Mouse (Mus musculus) fibroblast of lung, adult 2 months (primary cell): Measurements from ENCODE around the gene Ptpn11.
A peak's percentile ranks its signal among the peaks of the same experiment; 100 is the strongest.

Experiments
- DNase-seq: peaks from one replicate; pipeline ENCODE4 v3.0.0-alpha.2; 2011; ENCODE audit warnings: low read depth

Ptpn11 gene

DNA sequence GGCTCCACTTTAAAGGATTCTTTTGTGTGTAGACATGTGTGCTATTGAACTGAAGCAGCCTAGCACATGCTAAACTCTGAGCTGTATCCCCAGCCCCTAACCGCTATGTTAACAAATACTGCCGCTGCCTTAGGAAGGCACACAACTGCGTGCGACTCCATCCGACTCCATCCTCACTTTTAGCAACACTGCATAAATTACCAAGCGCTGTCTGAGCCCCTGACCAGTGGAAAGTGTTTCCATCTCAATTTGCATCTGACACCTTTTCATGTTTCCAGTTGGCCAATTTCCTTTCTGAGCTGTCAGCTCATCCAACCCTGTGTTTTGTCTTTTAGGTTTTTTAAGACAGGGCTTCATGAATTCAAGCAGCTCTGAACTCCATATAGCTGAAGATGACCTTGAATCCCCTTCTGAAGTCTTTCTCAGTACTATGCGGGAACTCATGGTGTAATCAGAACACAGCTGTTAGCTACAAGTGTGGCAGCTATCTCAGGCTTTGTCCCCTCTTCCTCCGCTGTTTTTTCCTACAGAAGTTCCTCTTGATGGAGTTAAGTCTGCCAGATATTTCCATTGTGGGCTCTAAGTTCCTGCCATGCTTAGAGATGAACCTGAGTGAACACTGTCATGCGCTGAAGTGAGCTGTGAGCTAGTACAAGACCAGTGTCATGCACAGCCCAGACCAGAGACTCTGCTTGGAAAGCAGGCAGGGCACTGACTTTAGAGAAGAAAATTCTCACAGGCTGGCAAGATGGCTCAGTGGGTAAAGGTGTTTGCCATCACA is 11.9 kb downstream of the Ptpn11 start:
- no peak for DNase-seq

DNA sequence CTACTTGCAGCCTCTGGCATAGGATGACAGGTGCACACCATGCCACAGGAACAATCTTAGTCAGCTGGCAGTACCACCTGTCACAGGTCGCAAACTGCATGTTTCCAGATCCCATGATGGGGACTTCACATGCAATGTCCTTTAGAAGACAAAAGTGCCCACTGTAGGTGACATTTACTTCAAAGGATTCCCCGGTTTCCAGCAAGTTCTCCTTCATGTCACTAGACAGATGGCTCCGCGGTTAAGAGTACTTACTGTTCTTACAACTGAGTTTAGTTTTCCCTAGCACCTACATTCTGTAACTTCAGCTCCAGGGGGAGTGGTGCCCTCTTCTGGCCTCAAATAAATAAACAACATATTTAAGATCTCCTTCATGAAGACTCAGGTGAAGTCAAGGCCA is 18.4 kb downstream of the Ptpn11 start:
- no peak for DNase-seq

GRCm38 (mm10) chr5:121169588-121169987 is 21.6 kb downstream of the Ptpn11 start:
- no peak for DNase-seq

- DNase-seq, result no peak
Measured at GRCm38 (mm10) chr5:121166884-121167283, 24.3 kb downstream of the Ptpn11 start.

GRCm38 (mm10) chr5:121162923-121163322 is 28.3 kb downstream of the Ptpn11 start:
- DNase-seq, result no peak

GRCm38 (mm10) chr5:121162285-121162684 is 28.9 kb downstream of the Ptpn11 start:
- DNase-seq, result no peak

- DNase-seq, result no peak
Measured at GRCm38 (mm10) chr5:121158966-121159365, 32.2 kb downstream of the Ptpn11 start.

- DNase-seq, result no peak
Measured at GRCm38 (mm10) chr5:121157489-121157888, 33.7 kb downstream of the Ptpn11 start.

DNA sequence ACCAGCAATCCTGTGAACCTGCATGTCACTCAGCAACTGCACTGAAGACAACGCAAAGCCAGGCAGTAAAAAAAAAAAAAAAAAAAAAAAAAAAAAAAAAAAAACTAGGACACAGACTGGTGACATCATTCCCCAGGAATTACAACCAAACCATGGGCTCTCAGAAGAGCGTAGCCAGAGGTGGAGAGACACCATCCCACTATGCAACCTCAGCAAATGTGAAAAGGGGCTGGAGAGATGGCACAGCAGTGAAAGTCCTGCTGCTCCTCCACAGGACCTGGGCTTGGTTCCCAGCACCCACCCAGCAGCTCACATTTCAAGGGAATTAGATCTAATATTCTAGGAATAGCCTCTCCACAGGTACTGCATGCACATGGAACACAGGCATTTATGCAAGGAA is 34.2 kb downstream of the Ptpn11 start:
- peak; percentile 16 for DNase-seq

GRCm38 (mm10) chr5:121156121-121156520 is 35.1 kb downstream of the Ptpn11 start:
- no peak for DNase-seq

DNA sequence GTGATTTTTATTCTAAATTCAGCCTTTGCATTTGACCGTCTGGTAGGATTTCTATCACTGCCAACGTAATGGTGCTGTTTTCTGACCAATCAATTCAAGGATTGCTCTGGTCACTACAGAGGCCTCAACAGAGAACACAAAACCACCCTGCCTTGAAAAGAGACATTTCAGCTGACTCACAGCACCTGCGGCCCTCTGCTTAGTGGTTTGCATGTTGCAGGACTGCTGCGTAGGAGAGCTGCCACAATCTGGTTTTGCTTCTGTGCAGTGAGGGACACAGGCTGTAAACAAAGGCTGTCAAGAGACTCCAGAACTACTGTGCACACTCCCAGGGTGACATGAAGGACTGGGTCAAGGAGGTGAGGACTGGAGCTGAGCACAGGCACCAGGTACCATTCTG is 40.5 kb downstream of the Ptpn11 start:
- DNase-seq, result no peak

DNA sequence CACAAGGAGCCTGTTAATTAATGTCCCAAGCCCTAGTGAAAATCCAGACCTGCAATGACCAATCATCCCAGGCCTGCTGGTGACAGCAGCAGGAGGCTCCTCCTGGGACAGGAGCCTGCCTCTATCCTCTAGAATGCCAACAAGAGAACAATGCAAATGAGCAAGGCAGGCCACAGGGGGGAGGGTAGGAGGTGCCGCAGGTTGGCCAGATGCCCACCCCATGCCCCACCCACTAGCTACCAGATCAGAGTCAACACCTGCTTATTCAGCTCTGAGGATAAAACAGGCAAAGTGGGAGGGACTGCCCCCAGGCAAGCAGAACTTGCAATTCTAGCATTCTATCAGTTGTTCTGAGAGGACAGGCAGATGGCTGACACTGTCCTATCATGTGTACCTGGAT is 42.0 kb downstream of the Ptpn11 start:
- DNase-seq, result no peak

- DNase-seq, result no peak
Measured at GRCm38 (mm10) chr5:121146275-121146674, 44.9 kb downstream of the Ptpn11 start.

GRCm38 (mm10) chr5:121145609-121146008 is 45.6 kb downstream of the Ptpn11 start:
- no peak for DNase-seq

DNA sequence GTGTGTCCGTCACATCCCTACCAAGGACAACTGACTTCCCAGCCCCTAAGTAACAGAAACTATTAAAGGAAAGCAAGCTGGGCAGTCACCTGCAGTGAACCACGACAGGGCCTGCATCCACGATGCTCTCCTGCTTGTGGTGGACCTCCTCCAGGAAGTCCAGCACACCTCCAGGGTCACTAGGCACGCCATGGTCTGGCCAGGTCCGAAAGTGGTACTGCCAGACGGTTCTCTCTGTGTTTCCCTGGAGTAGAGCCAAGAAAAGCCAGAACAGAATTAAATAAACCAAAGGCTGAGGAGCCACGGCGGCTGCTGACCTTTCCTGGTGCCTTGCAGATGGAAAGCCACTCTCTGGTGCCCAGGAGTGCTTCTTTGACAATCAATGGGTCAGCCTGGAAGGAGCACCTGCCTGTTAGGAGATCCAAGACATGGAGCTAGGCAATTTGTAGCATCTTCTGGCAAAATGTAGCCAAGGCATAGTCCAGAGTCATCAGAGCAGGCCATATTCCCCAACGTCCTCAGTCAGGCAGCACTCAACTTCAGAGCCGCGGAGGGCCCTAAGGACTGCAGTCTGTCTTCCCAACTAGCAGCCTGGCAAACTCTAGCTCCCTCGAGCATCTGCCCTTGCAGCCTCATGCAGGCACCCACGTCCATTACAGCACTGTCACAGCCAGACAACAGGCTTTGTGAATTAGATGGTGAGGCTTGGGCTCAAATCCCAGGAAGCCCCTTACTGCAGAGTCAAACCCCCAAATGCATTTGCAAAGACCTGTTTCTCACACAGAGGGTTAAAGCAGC is 46.6 kb downstream of the Ptpn11 start:
- DNase-seq, result no peak

DNA sequence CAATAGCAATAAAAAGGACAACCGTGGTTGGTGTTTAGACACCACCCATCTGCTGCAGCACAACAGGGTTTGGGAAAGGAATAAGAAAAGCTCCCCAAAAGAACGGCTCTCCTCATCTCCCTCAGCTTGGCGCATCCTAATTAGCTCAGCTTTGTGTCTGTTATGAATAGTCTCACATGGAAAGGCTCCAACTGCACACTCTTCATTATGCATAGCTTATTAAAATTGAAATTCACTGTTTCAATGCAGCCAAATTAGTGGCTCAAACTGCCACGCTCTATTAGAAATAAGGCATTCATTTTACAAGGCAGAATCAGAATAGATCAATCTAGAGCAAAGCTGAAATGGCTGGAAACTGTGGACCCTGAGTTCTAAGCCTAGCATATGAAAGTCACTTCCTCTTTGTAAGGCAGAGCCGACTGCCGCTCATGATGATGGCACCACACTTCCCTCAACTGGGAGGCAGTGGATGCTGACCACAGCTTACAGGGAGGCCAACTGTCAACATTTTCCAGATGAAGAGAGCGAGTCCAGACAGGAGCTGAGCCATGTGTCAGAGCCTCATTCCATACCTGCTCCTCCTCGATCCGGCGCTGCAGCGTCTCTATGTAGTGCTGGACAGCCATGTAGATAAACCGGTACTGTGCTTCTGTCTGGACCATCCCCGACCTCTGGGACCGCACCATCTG is 48.6 kb downstream of the Ptpn11 start:
- DNase-seq, result no peak

- DNase-seq, result no peak
Measured at GRCm38 (mm10) chr5:121140276-121140675, 50.9 kb downstream of the Ptpn11 start.

- no peak for DNase-seq
Measured at GRCm38 (mm10) chr5:121137125-121137524, 54.1 kb downstream of the Ptpn11 start.

DNA sequence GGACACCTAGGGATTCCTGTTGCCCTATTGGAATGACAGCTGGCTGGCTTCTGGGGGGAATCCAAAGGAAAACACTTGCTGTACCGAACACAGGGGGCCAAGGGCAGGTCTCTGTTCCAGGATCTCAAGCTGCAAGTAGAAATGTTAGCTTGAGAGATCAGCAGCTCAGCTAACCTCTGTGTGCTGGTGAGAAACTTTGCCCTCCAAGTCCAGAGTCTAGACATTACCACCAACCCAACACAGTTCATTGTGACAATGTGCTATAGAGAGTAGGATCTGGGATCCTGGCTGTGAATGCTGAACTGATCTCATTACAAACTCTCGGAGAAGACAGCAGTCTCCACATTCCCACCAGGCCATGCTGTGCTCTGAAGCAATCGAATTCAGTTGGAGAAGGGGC is 59.4 kb downstream of the Ptpn11 start:
- DNase-seq, result no peak

GRCm38 (mm10) chr5:121129254-121129653 is 61.9 kb downstream of the Ptpn11 start:
- DNase-seq, result no peak

GRCm38 (mm10) chr5:121126051-121126450 is 65.1 kb downstream of the Ptpn11 start:
- no peak for DNase-seq

- DNase-seq, result no peak
Measured at GRCm38 (mm10) chr5:121125563-121125962, 65.6 kb downstream of the Ptpn11 start.
